Mouse (Mus musculus) midbrain, embryonic 11.5 days (tissue): ENCODE data around the gene Ranbp9. TPM values are rescaled to one million over a fixed set of nuclear protein-coding genes. Genes with fewer than 3 reads are reported as not detected.

Source experiments
- ATAC-seq: fragments of 200-750 bp; cut with Nextera tagmentation; 2 replicates; pipeline ENCODE4 v1.8.0; 2017; ENCODE audit warnings: moderate TSS enrichment, moderate library complexity; ENCODE audit not compliant: low FRiP score
- DNase-seq: peaks from one replicate; pipeline ENCODE4 v3.0.0; 2015; ENCODE audit warnings: low spot score; ENCODE audit errors: missing footprints
- H3K27ac ChIP-seq: fragments of 300-500 bp; sonication (generic); 2 replicates; pipeline ENCODE4 v1.5.1; 2014; ENCODE audit warnings: low read depth, low read length
- H3K27me3 ChIP-seq: fragments of 300-500 bp; sonication (generic); 2 replicates; pipeline ENCODE4 v1.6.1; 2014; ENCODE audit warnings: mild to moderate bottlenecking, low read length, moderate library complexity, mixed read lengths; ENCODE audit not compliant: control insufficient read depth, insufficient read depth
- H3K36me3 ChIP-seq: fragments of 300-500 bp; sonication (generic); 2 replicates; pipeline ENCODE4 v1.6.1; 2014; ENCODE audit warnings: mild to moderate bottlenecking, low read length, moderate library complexity, mixed read lengths; ENCODE audit not compliant: control insufficient read depth, insufficient read depth
- H3K4me1 ChIP-seq: fragments of 300-500 bp; sonication (generic); 2 replicates; pipeline ENCODE4 v1.6.1; 2014; ENCODE audit warnings: low read length; ENCODE audit not compliant: control insufficient read depth, insufficient read depth
- H3K4me2 ChIP-seq: fragments of 300-500 bp; sonication (generic); 2 replicates; pipeline ENCODE4 v1.6.1; 2014; ENCODE audit warnings: mild to moderate bottlenecking, moderate library complexity
- H3K4me3 ChIP-seq: fragments of 300-500 bp; sonication (generic); 2 replicates; pipeline ENCODE4 v1.5.1; 2014; ENCODE audit warnings: low read depth, low read length
- H3K9ac ChIP-seq: fragments of 300-500 bp; sonication (generic); 2 replicates; pipeline ENCODE4 v1.6.1; 2014; ENCODE audit warnings: low read length
- H3K9me3 ChIP-seq: fragments of 300-500 bp; sonication (generic); 2 replicates; pipeline ENCODE4 v1.6.1; 2016; ENCODE audit warnings: low read length; ENCODE audit not compliant: control insufficient read depth
- WGBS: fragments of 180-500 bp; shearing (Covaris S2); extraction: QIAGEN DNeasy Blood & Tissue Kit; methylation state at CpG from one replicate; pipeline ENCODE4 v1.1.7; 2014; 5-methylcytosine and 5-hydroxymethylcytosine counted together
- polyA plus RNA-seq: library from polyadenylated mRNA; unstranded; fragments of >200 nt; fragmentation: Nextera tagmentation; extraction: Ambion mirVana; gene quantifications from 2 replicates; pipeline ENCODE4 v1.2.1, GENCODE M21; 2014

The Ranbp9 gene
- polyA plus RNA-seq, 1 experiment from 2014 or later, result 10.9 TPM

DNA sequence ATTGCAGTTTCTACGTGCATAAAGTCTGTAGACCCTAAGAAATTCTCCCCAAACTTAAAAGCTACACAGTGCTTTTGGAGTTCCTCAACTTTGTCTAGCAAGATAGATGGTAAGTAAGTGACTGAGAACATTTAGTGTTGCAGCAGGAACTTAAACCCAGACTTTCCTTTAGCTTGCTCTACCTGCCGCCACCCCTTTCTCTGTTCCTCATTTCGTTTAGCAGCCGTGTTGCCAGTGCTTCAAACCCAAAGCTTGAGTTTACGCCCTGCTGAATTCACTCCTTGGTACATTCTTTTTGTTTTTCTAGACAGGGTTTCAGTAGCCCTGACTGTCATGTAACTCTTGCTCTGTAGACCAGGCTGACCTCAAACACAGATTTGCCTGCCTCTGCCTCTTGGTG is 81.5 kb downstream of the Ranbp9 start:
- H3K9ac ChIP-seq, result no peak overlapping the region
- WGBS, result 88% methylated on average over 5 of the region's 5 CpGs
- peaks cover 5% of the 10 kb centered on the region; the same call in 1 of the 2 replicates for H3K36me3 ChIP-seq
- ATAC-seq (no peak), DNase-seq (no peak)
- H3K4me2 ChIP-seq, result peak overlapping the region; percentile 73; the same call in 1 of the 2 replicates
- peaks cover 6% of the 10 kb centered on the region; the same call in 1 of the 2 replicates for H3K4me1 ChIP-seq
- no peak overlapping the region for H3K27ac ChIP-seq
- H3K9me3 ChIP-seq, result no peaks in the 10 kb centered on the region
- no peaks in the 10 kb centered on the region for H3K27me3 ChIP-seq
- H3K4me3 ChIP-seq, result no peak overlapping the region

- ATAC-seq (peak; percentile 91), DNase-seq (peak; percentile 100)
- peak within 1 kb of the TSS; percentile 82 for H3K4me3 ChIP-seq
- H3K9ac ChIP-seq, result peak within 1 kb of the TSS; percentile 93
- peaks cover 6% of the 10 kb centered on the region; the same call in 1 of the 2 replicates for H3K4me1 ChIP-seq
- H3K27ac ChIP-seq, result peak within 1 kb of the TSS; percentile 91
- peak within 1 kb of the TSS; percentile 73 for H3K4me2 ChIP-seq
- H3K9me3 ChIP-seq, result no peaks in the 10 kb centered on the region; the same call in 1 of the 2 replicates
- WGBS, result 2% methylated on average over 72 of the region's 72 CpGs
- peaks cover 5% of the 10 kb centered on the region; the same call in 1 of the 2 replicates for H3K36me3 ChIP-seq
- H3K27me3 ChIP-seq, result no peaks in the 10 kb centered on the region
Observed at GRCm38 (mm10) chr13:43398297-43399080, 82.6 kb downstream of the Ranbp9 start, which contains the start of gene Nol7. Nol7 (plus strand) TSS chr13:43398390.

GRCm38 (mm10) chr13:43397700-43398296 is 83.3 kb downstream of the Ranbp9 start:
- Histone ChIP-seq H3K36me3 (0 out of 2 replicates have a peak, but pooled peaks cover 3% of the 10 kb centered on the region), H3K9me3 (no peaks in the 10 kb centered on the region; the same call in 1 of the 2 replicates), H3K27me3 (no peaks in the 10 kb centered on the region), H3K4me3 (peak overlapping the region; percentile 82), H3K4me1 (peaks cover 6% of the 10 kb centered on the region; the same call in 1 of the 2 replicates), H3K4me2 (peak overlapping the region; percentile 73; the same call in 1 of the 2 replicates), H3K9ac (no peak overlapping the region), H3K27ac (no peak overlapping the region; the same call in 1 of the 2 replicates)
- no peak for DNase-seq
- WGBS, result 54% methylated on average over 13 of the region's 17 CpGs
- no peak for ATAC-seq

- H3K4me3 ChIP-seq, result no peak overlapping the region
- ATAC-seq (no peak), DNase-seq (no peak)
- H3K9ac ChIP-seq, result no peak overlapping the region
- no peak overlapping the region for H3K27ac ChIP-seq
- H3K4me1 ChIP-seq, result no peaks in the 10 kb centered on the region
- H3K4me2 ChIP-seq, result no peak overlapping the region
- H3K27me3 ChIP-seq, result no peaks in the 10 kb centered on the region
- H3K36me3 ChIP-seq, result no peaks in the 10 kb centered on the region
- H3K9me3 ChIP-seq, result no peaks in the 10 kb centered on the region
- 92% methylated on average over 10 of the region's 10 CpGs for WGBS
Observed at GRCm38 (mm10) chr13:43385321-43385720, 95.8 kb downstream of the Ranbp9 start.

GRCm38 (mm10) chr13:43379989-43380388 is 101.1 kb downstream of the Ranbp9 start:
- Histone ChIP-seq H3K36me3 (no peaks in the 10 kb centered on the region), H3K9ac (no peak overlapping the region), H3K4me1 (no peaks in the 10 kb centered on the region), H3K9me3 (no peaks in the 10 kb centered on the region), H3K4me3 (no peak overlapping the region), H3K4me2 (no peak overlapping the region), H3K27ac (no peak overlapping the region), H3K27me3 (no peaks in the 10 kb centered on the region)
- DNase-seq (no peak), ATAC-seq (no peak)
- 93% methylated on average over 3 of the region's 3 CpGs for WGBS

- Histone ChIP-seq H3K36me3 (peaks cover 10% of the 10 kb centered on the region), H3K4me3 (no peak overlapping the region), H3K9me3 (no peaks in the 10 kb centered on the region), H3K4me2 (no peak overlapping the region), H3K27me3 (no peaks in the 10 kb centered on the region), H3K27ac (no peak overlapping the region), H3K9ac (no peak overlapping the region), H3K4me1 (no peaks in the 10 kb centered on the region)
- peak; percentile 31 for DNase-seq
- WGBS, result 69% methylated on average over 2 of the region's 2 CpGs
- no peak for ATAC-seq
Observed at GRCm38 (mm10) chr13:43374918-43375432, 106.1 kb downstream of the Ranbp9 start.

DNA sequence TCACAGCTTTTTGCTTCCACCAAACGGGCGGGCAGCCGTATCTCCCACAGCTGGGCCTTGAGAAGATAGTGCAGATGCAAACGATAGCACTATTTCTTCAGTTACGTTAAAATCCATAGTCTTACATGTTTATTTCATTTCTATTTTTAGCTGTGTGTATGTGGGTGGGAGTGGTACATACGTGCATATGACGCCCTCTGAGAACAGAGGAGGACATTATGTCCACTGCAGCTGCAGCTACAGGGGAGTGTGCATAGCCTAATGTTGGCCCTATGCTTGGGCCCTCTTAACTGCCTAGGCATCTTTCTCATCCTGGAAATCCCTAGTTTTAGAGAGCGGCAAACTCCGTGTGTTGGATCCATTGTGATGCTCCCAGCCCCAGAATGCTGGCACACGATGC is 106.9 kb downstream of the Ranbp9 start:
- Histone ChIP-seq H3K27me3 (no peaks in the 10 kb centered on the region), H3K9ac (no peak overlapping the region), H3K27ac (no peak overlapping the region), H3K9me3 (no peaks in the 10 kb centered on the region), H3K36me3 (peaks cover 10% of the 10 kb centered on the region), H3K4me1 (no peaks in the 10 kb centered on the region), H3K4me2 (no peak overlapping the region), H3K4me3 (no peak overlapping the region)
- 87% methylated on average over 10 of the region's 10 CpGs for whole genome bisulfite sequencing
- no peak for ATAC-seq
- DNase-seq, result peak; percentile 67

- Histone ChIP-seq H3K27ac (no peak overlapping the region), H3K9me3 (no peaks in the 10 kb centered on the region), H3K36me3 (peaks cover 10% of the 10 kb centered on the region), H3K4me3 (no peak overlapping the region), H3K4me1 (no peaks in the 10 kb centered on the region), H3K9ac (no peak overlapping the region), H3K27me3 (no peaks in the 10 kb centered on the region), H3K4me2 (no peak overlapping the region)
- DNase-seq (peak; percentile 21), ATAC-seq (no peak)
- 100% methylated on average over 1 of the region's 1 CpGs for WGBS
Observed at GRCm38 (mm10) chr13:43372892-43373291, 108.2 kb downstream of the Ranbp9 start.

GRCm38 (mm10) chr13:43370063-43370462 is 111.0 kb downstream of the Ranbp9 start:
- no peak overlapping the region for H3K4me2 ChIP-seq
- peak; percentile 10 for DNase-seq
- no peak overlapping the region for H3K4me3 ChIP-seq
- 95% methylated on average over 6 of the region's 6 CpGs for WGBS
- H3K9me3 ChIP-seq, result no peaks in the 10 kb centered on the region
- no peaks in the 10 kb centered on the region for H3K27me3 ChIP-seq
- H3K27ac ChIP-seq, result no peak overlapping the region
- peaks cover 10% of the 10 kb centered on the region for H3K36me3 ChIP-seq
- no peak for ATAC-seq
- H3K9ac ChIP-seq, result no peak overlapping the region
- peaks cover 4% of the 10 kb centered on the region for H3K4me1 ChIP-seq
